Mouse (Mus musculus) forebrain, embryonic 11.5 days (tissue): ENCODE measurements at regions not wholly inside any gene's neighbourhood (a gene's known extent, or its start where the extent isn't known, plus 50 kb on each side); places are given as distances from the start of the nearest gene placed in this dataset.

Experiments
- ATAC-seq: fragments of 200-750 bp; cut with Nextera tagmentation; replicated peaks from 2 replicates; pipeline ENCODE4 v1.8.0; 2017; ENCODE audit warnings: moderate TSS enrichment; ENCODE audit not compliant: low FRiP score
- DNase-seq: peaks from one replicate; pipeline ENCODE4 v3.0.0-alpha.2; 2017; ENCODE audit warnings: low spot score
- H3K27ac ChIP-seq: fragments of 300-500 bp; sonication (generic); 2 replicates; pipeline ENCODE4 v1.5.1; 2014; ENCODE audit warnings: low read depth, low read length
- H3K27me3 ChIP-seq: fragments of 300-500 bp; sonication (generic); 2 replicates; pipeline ENCODE4 v1.6.1; 2014; ENCODE audit warnings: mild to moderate bottlenecking, low read length, mixed read lengths; ENCODE audit not compliant: control insufficient read depth, insufficient read depth
- H3K36me3 ChIP-seq: fragments of 300-500 bp; sonication (generic); 2 replicates; pipeline ENCODE4 v1.6.1; 2014; ENCODE audit warnings: mild to moderate bottlenecking, low read length, moderate library complexity, mixed read lengths; ENCODE audit not compliant: control insufficient read depth, insufficient read depth
- H3K4me1 ChIP-seq: fragments of 300-500 bp; sonication (generic); replicated peaks from 2 replicates; pipeline ENCODE4 v1.6.1; 2014; ENCODE audit warnings: low read length, mixed read lengths; ENCODE audit not compliant: control insufficient read depth, insufficient read depth
- H3K4me2 ChIP-seq: fragments of 300-500 bp; sonication (generic); 2 replicates; pipeline ENCODE4 v1.6.1; 2014; ENCODE audit warnings: low read depth, mild to moderate bottlenecking, low read length, moderate library complexity, mixed read lengths; ENCODE audit not compliant: severe bottlenecking
- H3K4me3 ChIP-seq: fragments of 300-500 bp; sonication (generic); 2 replicates; pipeline ENCODE4 v1.5.1; 2014; ENCODE audit warnings: low read depth, low read length
- H3K9ac ChIP-seq: fragments of 300-500 bp; sonication (generic); 2 replicates; pipeline ENCODE4 v1.6.1; 2014; ENCODE audit warnings: low read length
- H3K9me3 ChIP-seq: fragments of 300-500 bp; sonication (generic); 2 replicates; pipeline ENCODE4 v1.6.1; 2016; ENCODE audit warnings: low read length, mixed read lengths; ENCODE audit not compliant: control insufficient read depth
- WGBS: fragments of 180-500 bp; shearing (Covaris S2); extraction: QIAGEN DNeasy Blood & Tissue Kit; methylation state at CpG from one replicate; pipeline ENCODE4 v1.1.7; 2014; 5-methylcytosine and 5-hydroxymethylcytosine counted together

- WGBS, result 89% methylated on average over 3 of the region's 3 CpGs
Measured at GRCm38 (mm10) chr13:69182478-69182877, 183.1 kb upstream of the Adcy2 start.

GRCm38 (mm10) chr13:69190661-69191060, 191.3 kb upstream of the Adcy2 start:
- WGBS, result 85% methylated on average over 3 of the region's 3 CpGs
- no peak for DNase-seq
- Histone ChIP-seq H3K27me3 (no peaks in the 10 kb centered on the region), H3K36me3 (no peaks in the 10 kb centered on the region), H3K4me1 (no peaks in the 10 kb centered on the region), H3K27ac (no peak overlapping the region), H3K9ac (no peak overlapping the region), H3K4me3 (no peak overlapping the region), H3K9me3 (no peaks in the 10 kb centered on the region), H3K4me2 (no peak overlapping the region)
- ATAC-seq, result no peak

More at GRCm38 (mm10) chr13:69182478-69182877, 183.1 kb upstream of the Adcy2 start:
- no peak overlapping the region for H3K9ac ChIP-seq
- H3K4me2 ChIP-seq, result no peak overlapping the region
- H3K36me3 ChIP-seq, result no peaks in the 10 kb centered on the region
- no peaks in the 10 kb centered on the region for H3K9me3 ChIP-seq
- DNase-seq, result no peak
- H3K4me1 ChIP-seq, result no peaks in the 10 kb centered on the region
- H3K27me3 ChIP-seq, result no peaks in the 10 kb centered on the region
- H3K4me3 ChIP-seq, result no peak overlapping the region
- no peak for ATAC-seq
- no peak overlapping the region for H3K27ac ChIP-seq

- H3K9me3 ChIP-seq, result no peaks in the 10 kb centered on the region
- 3% methylated on average over 4 of the region's 4 CpGs for WGBS
- no peaks in the 10 kb centered on the region for H3K4me1 ChIP-seq
- H3K27me3 ChIP-seq, result no peaks in the 10 kb centered on the region
- H3K36me3 ChIP-seq, result no peaks in the 10 kb centered on the region
- H3K9ac ChIP-seq, result no peak overlapping the region
- no peak overlapping the region for H3K27ac ChIP-seq
- no peak for DNase-seq
- H3K4me2 ChIP-seq, result no peak overlapping the region
- H3K4me3 ChIP-seq, result no peak overlapping the region
- ATAC-seq, result peak; percentile 53
Measured at GRCm38 (mm10) chr13:69196464-69196871, 197.1 kb upstream of the Adcy2 start.

- DNase-seq (no peak), ATAC-seq (no peak)
- Histone ChIP-seq H3K4me1 (no peaks in the 10 kb centered on the region), H3K36me3 (no peaks in the 10 kb centered on the region), H3K9me3 (no peaks in the 10 kb centered on the region), H3K27ac (no peak overlapping the region), H3K9ac (no peak overlapping the region), H3K4me2 (no peak overlapping the region), H3K4me3 (no peak overlapping the region), H3K27me3 (no peaks in the 10 kb centered on the region)
- 70% methylated on average over 10 of the region's 10 CpGs for WGBS
Measured at GRCm38 (mm10) chr13:69207741-69208568, 208.6 kb upstream of the Adcy2 start.

GRCm38 (mm10) chr13:69208569-69208881, 209.2 kb upstream of the Adcy2 start:
- Histone ChIP-seq H3K36me3 (no peaks in the 10 kb centered on the region), H3K27me3 (no peaks in the 10 kb centered on the region), H3K4me2 (no peak overlapping the region), H3K9me3 (no peaks in the 10 kb centered on the region), H3K27ac (no peak overlapping the region), H3K4me3 (no peak overlapping the region), H3K4me1 (no peaks in the 10 kb centered on the region), H3K9ac (no peak overlapping the region)
- ATAC-seq, result no peak
- WGBS, result 94% methylated on average over 4 of the region's 4 CpGs
- DNase-seq, result no peak

- WGBS, result 78% methylated on average over 3 of the region's 3 CpGs
- Histone ChIP-seq H3K4me3 (no peak overlapping the region), H3K27me3 (no peaks in the 10 kb centered on the region), H3K4me1 (no peaks in the 10 kb centered on the region), H3K27ac (no peak overlapping the region), H3K36me3 (no peaks in the 10 kb centered on the region), H3K9me3 (no peaks in the 10 kb centered on the region), H3K9ac (no peak overlapping the region), H3K4me2 (no peak overlapping the region)
- ATAC-seq, result no peak
- DNase-seq, result no peak
Measured at GRCm38 (mm10) chr13:69216579-69216978, 217.2 kb upstream of the Adcy2 start.

GRCm38 (mm10) chr13:69220425-69220824, 221.1 kb upstream of the Adcy2 start:
- Histone ChIP-seq H3K4me2 (no peak overlapping the region), H3K4me1 (no peaks in the 10 kb centered on the region), H3K27ac (no peak overlapping the region), H3K36me3 (no peaks in the 10 kb centered on the region), H3K9ac (no peak overlapping the region), H3K4me3 (no peak overlapping the region), H3K9me3 (no peaks in the 10 kb centered on the region), H3K27me3 (no peaks in the 10 kb centered on the region)
- DNase-seq, result no peak
- 54% methylated on average over 1 of the region's 1 CpGs for WGBS
- no peak for ATAC-seq

- no peak overlapping the region for H3K4me3 ChIP-seq
Measured at GRCm38 (mm10) chr13:69226538-69226937, 227.2 kb upstream of the Adcy2 start.

GRCm38 (mm10) chr13:69230361-69230943, 231.1 kb upstream of the Adcy2 start:
- no peaks in the 10 kb centered on the region for H3K36me3 ChIP-seq
- H3K4me1 ChIP-seq, result no peaks in the 10 kb centered on the region
- WGBS, result 88% methylated on average over 10 of the region's 10 CpGs
- H3K4me3 ChIP-seq, result no peak overlapping the region
- no peaks in the 10 kb centered on the region for H3K9me3 ChIP-seq
- H3K9ac ChIP-seq, result no peak overlapping the region
- no peak overlapping the region for H3K4me2 ChIP-seq
- no peak for ATAC-seq
- H3K27me3 ChIP-seq, result no peaks in the 10 kb centered on the region
- H3K27ac ChIP-seq, result no peak overlapping the region
- no peak for DNase-seq

More at GRCm38 (mm10) chr13:69226538-69226937, 227.2 kb upstream of the Adcy2 start:
- no peak overlapping the region for H3K27ac ChIP-seq
- no peaks in the 10 kb centered on the region for H3K36me3 ChIP-seq
- DNase-seq (no peak), ATAC-seq (no peak)
- H3K4me2 ChIP-seq, result no peak overlapping the region
- H3K4me1 ChIP-seq, result no peaks in the 10 kb centered on the region
- H3K9ac ChIP-seq, result no peak overlapping the region
- H3K27me3 ChIP-seq, result no peaks in the 10 kb centered on the region
- no peaks in the 10 kb centered on the region for H3K9me3 ChIP-seq
- WGBS, result 79% methylated on average over 5 of the region's 5 CpGs
